Mouse (Mus musculus): ENCODE measurements around the gene Mia2.

Mia2 gene

DNA sequence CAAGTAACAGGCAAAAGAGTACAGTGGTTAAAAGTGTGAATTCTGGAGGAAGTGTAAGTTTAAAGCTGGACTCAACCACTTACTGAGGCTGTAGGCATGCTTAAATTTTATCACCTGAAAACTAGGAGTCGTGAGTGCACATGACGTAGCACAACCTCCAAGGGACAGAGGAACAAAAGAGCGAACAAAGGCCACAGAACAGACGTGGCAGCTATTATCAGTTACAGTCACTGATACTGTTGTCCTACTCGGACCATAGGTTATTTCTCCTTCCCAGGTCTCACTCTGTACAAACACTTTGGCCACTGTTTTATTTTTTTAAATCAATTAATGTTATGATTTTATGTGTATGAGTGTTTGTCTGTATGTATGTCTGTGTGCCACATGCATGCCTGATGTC lies 9.2 kb downstream of the Mia2 start:
- no peak for DNase-seq (ENCODE audit: low spot score)

DNA sequence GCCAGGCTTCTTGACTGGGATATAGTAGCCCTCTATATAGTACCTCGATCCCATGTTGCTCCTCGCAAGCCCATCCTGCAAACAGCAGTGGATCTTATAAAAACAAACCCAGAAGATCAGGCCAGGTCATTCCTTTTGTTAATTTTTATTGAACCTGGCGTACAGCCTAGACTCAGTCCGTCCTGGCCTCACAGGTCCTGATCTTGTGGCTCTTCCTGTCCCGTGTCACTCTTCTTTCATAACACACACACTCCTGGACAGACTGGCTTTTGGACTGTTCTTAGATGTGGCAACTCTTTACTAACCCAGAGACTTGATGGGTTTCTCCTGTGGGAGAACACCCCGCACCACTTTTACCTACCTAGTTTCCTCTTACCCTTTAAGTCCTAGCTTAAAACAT lies 10.3 kb downstream of the Mia2 start:
- peak; percentile 45 for DNase-seq (ENCODE audit: low spot score)

DNA sequence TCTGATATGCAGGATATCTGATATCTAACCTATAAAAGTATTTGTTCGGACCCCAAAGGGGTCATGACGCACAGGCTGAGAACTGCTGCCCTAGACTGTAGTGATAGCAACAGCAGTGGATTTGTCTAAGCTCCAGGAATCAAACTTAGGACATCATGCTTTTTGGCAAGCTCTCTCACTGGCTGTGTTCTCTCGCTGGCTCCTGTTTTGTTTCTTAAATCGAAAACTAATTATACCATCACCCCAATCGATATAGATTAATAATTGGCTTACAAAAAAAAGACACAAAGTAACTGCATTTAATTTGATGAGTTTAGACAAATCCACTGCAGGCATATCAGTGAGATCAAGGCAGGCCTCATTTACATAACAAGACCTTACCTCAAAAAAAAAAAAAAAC lies 10.9 kb downstream of the Mia2 start:
- DNase-seq (ENCODE audit: low spot score): no peak

DNA sequence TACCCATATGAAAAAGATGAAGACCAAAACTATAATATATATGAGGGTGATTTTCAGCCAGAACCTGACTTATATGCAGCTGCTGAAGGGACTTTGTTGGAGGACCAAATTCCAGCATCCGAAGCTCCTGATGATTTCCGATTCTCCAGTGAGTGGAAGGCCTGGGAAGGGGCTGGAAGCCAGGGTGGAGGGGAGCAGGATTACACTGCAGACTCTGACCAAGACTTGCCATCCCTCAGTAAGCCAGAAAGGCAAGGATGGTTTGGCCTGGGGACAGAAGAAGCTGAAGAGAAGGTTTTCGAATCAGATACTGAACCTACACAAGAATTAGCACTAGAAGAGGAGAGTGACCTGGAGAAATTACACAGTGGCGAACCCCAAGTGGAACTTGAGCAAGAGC lies 12.3 kb downstream of the Mia2 start:
- no peak for DNase-seq (ENCODE audit: low spot score)

DNA sequence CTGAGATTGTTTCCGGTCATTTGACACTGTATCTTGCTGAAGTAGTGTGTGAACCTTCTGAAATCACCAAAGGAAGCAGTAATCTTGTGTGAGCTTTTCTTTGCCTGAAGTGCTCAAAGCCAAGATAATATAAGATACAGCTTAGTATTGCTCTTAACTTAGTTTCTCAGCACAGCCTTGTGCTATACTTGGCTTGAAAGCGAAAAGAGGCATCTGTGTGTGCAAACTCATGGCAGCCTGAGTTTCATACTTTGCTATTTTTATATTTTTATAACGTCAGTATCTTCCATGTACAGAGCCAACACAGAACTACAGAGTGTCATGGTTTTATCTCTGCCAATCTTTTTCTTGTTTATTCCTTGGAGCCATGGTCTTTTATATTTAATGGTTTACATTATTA lies 21.6 kb downstream of the Mia2 start:
- no peak for DNase-seq (ENCODE audit: low spot score)

DNA sequence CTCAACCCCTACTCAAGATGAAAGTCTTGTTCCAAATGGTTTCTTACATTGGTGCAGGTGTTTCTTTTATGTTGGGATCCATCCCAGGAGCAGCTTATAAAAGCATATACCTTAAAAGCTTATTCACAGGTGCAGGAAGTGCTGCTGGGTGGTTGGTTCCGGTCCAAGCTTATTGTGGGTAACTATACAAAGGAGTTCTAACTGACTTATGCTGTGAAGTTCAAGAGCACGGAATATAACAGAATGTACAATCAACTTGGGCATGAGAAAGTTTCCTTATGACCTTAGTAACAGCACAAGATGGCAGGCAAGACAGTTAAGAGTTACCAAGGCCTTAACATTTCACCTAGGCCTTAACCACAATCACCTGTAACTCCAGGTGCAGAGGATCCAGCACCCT lies 29.8 kb downstream of the Mia2 start:
- DNase-seq (ENCODE audit: low spot score): no peak

DNA sequence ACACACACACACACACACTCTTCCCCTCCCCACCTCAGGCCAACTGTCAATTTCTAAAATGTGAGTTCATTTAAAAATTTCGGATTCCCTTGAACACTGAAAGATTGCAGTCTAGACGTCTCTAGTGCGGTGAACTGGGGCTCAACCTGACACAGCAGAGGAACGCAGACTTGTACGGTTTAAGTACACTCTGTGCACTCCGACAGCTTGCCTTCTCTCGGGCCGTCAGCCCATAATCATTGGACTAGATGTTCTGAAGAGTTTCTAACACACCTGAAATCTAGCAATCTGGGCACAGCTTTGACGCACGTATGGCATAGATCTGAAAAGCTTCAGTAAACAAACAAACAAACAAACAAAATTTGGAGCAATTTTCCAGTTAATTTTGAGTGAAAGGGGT lies 32.9 kb downstream of the Mia2 start:
- no peak for DNase-seq (ENCODE audit: low spot score)

DNA sequence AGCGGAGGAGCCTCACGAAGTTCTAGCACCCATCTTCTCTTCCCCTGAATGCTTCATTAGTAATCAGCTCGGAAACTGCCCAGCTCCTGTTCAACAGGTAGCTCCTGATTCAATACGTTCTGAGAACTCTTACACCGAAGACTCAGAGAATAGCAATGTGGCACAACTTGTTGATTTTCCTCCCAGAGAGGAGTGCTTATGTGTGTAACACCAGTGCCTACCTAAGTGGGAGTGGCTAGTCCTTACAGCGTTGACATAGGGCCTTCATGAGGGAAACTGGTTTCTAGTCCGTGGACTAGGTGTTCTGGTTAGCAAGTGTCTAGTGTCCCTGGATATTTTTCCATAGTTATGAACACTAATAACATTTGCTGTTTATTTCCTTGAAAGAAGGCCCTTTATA lies 33.4 kb downstream of the Mia2 start:
- DNase-seq (ENCODE audit: low spot score): no peak

DNA sequence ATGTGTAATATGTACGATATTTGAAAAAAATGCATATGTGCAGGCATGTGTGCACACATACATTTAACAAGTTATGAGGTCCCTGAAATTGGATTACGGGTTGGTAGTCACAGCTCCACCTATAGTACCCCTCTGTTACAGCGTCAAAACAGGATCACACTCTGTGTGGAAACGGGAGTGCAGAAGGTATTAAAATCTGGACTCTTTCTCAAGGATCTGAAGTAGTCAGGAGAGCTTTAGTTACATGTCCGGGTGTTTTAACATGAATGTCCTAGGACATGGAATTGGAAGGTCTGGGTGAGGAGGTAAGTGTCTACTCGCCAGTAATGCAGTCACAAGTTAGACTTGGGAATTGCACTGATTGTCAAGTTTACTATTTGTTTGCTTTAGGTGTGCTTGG lies 34.0 kb downstream of the Mia2 start:
- DNase-seq (ENCODE audit: low spot score): peak; percentile 47

DNA sequence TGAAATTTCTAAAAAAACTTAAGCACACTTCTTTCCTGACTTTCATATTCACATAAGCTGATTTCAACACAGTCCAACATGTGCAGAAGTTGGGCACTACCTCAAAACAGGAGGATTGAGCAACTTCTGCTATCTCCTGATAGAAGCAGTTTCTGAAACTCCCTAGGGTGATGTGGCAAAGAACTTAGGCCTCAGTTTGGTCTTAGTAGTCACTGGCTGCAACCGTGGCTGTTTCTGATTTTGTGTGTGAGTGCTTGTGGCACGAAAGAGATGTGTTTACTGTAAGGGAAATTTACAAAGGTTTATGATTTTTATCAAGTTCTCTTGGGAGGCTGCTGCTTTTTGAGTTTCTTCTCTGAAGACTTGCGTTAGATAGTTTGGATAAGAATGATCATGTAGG lies 34.6 kb downstream of the Mia2 start:
- DNase-seq (ENCODE audit: low spot score): peak; percentile 70

DNA sequence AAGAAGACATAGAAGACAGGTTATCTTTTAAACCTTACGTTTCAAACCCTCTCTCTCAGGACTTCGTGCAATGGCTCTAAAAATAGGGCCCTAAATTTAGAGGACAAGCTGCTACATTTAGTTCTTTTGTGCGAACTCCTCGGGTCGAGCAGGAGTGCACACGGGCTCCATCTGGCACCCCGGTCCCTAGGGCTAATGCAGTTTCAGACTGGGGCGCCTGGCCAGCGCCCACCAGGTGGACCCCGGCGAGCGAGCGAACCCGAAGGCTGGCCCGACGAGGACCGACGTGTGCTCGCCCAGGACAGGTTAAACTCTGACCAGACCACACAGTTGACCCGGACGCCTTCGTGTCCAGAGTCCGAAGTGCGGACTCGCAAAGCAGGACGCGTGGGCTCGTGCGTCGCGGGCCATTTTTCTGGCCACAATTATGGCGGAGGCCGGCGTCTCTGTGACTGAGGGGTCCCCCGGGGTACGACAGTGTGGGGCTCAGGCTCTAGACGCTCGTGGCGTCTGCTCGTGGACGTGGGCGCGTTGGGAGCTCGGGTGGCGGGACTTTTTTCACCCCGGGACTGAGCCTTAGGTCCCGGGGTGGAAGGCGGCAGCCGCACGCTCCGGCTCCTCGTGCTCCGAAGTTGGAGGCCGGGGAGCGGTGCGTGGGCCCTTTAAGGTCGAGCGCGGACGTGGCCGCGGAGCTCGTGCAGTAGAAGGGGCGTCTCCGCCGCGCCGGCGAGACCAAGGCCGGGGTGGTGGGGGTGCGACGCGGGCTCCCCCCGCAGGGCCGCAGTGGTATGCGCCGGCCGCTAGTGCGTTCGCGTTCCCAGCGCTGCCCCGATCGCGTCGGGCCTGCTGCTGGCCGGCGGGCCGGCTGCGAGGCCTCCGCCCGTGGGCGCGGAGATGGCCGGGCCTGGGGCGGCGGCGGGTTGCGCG lies 35.3 kb downstream of the Mia2 start:
- peak; percentile 91 for DNase-seq (ENCODE audit: low spot score)

DNA sequence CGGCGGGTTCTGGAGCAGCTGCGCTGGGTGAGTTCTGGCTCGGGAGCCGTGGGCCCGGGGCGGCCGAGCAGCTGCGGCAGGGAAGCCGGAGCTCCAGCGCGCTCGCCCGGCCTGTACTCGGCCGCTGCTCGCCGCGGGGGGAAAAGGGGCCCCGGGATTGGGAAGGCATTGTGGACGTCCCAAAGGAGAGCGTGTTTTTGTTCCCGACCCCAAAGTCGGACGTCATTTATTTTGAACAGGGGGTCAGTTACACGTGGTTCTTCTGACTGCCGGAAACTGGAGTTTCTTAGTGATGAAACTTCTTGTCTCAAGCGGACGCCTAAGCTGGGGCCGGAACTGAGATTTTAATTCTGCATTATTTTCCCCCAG lies 36.0 kb downstream of the Mia2 start:
- no peak for DNase-seq (ENCODE audit: low spot score)

DNA sequence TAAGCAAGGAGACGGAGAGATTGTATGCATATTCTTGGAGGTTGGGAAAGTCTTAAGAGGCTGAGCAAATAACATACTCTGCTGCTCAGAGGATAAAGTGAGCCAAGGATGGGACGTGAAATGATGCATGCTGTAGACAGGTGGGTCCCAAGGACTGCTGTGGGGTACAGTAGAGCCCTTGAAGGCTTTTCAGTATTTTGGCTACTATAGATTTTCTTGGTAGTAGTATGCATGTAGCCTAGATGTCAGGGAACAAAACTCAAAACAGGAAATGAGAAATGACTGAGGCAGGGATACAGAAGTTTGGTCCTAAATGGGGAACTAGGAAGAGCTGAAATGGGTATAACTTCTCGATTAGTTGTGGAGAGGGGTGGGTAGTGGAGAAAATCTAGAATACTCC lies 36.9 kb downstream of the Mia2 start:
- DNase-seq (ENCODE audit: low spot score): no peak

DNA sequence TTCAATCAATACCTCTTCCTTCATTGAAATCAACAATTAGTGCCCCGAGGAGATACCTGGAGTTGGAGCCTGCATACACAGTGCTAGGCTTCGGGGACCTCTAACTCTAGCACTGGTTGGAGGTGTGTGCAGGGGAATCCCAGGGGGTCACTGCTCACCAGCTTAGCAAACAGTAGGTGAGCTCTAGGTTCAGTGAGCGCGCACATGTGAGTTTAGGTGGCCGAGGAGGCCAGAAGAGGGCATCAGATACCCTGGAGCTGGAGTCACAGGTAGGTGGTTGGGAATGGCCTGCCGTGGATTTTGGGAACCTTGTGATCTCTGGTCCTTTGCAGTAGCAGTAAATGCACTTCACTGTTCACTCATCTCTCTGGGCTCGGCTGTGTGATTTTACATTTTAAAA lies 37.3 kb downstream of the Mia2 start:
- DNase-seq (ENCODE audit: low spot score): no peak

DNA sequence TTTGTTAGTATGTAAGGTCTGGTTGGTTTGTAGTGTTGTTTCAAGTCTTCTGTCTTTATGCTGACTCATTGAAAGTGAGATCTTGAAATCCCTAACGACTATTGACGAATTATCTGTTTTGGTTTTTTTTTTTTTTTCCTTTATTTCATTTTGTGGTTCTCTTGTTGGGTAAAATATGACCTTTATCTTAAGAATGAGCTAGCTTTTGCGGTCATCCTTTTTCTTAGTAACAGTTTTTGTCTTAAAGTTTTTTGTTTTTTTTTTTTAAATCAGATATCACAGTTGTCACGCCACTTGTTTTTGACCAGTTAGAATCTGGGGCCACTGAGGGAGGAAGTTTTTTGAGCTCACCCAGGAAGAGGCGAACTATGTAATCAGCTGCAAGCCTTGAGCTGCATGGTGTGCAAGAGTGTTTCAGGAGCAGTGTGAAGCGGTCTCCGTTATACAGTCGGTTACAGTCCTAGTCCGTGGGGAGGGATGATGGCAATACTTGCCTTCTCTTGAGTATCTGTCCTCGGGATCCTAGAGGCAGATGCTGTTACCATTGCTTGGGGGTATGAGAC lies 37.9 kb downstream of the Mia2 start:
- no peak for DNase-seq (ENCODE audit: low spot score)

DNA sequence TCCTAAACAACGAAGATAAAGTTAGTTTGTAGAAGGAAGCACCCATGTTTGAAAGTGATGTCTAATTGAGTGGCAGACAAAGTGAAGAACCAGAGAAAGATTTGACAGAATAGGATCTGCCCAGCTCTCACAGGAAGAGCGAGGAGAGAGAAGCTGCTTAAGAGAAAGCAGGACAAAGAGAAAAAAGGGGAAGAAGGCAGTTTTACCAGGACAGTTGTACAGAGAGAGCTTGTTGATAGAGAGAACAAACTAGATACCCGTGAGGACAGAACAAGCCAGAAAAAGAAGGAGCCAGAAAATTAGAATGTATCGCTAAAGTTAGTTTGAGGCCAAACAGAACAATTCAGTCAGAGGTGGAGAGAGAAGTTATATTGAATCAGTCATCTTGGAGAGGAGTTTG lies 39.5 kb downstream of the Mia2 start:
- DNase-seq (ENCODE audit: low spot score): no peak

DNA sequence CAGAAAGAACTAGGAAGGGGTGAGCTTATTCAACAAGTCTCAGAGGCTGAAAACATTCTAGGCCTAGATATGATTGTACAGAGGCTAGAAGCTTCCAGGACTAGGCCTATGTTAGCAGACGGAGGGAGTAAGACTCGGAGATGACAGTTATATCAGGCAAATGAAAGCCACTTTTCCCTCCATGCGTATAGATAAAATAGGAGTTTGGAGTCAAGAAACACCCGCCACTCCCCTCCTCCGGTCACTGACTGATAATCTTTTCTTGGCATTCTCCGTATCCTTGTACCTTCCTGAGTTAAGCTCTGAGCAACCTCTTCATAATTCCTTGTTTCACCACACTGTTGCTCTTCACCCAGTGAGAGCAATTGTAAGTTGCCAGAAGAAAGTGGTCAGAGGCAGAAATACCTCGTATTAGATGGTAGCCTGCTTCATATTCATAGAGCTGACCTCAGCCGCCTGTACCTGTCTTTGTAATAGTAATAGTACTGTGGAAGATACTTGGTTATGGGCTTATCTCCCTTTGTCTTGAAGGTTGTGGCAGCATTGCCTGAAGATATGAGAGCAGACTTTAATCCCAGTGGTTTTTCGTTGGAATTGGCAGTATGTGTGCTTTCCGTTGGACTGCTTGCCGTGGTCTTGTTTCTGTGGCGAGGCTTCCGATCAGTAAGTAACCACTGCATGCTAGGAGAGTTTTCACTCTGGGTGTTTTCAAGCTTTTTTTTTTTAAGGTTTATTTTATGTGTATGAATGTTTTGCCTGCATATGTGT lies 40.1 kb downstream of the Mia2 start:
- no peak for DNase-seq (ENCODE audit: low spot score)

DNA sequence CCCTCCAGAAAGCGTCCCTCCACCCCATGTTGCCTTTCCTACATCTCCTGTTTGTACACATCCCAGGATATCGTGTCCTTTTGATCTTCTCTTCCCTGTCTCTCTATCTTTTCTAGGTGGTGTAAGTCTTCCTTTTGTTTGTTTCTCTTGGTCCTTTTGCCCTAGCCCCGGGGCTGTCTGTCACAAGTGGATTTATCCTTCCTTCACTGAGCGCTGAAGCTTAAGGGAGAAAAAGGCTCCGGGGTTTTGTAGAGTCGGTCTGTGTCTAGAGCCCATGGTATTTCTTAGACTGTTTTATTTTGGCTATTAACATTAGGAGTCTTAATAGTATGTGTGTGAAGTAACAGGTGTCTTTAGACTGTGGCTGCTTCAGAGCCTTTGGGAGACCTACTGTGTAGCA lies 41.4 kb downstream of the Mia2 start:
- no peak for DNase-seq (ENCODE audit: low spot score)

DNA sequence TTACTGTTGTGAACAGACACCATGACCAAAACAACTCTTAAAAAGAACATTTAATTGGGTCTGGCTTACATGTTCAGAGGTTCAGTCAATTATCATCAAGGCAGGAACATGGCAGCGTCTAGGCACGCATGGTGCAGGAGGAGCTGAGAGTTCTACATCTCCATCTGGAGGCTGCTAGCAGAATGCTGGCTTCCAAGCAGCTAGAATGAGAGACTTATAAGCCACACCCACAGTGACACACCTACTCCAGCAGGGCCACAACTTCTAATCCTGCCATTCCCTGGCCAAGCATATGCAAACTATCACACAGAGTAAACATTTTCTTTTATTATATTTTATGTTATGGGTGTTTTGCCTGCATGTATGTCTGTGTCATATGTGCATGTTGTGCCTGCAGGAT lies 43.8 kb downstream of the Mia2 start:
- DNase-seq (ENCODE audit: low spot score): no peak

DNA sequence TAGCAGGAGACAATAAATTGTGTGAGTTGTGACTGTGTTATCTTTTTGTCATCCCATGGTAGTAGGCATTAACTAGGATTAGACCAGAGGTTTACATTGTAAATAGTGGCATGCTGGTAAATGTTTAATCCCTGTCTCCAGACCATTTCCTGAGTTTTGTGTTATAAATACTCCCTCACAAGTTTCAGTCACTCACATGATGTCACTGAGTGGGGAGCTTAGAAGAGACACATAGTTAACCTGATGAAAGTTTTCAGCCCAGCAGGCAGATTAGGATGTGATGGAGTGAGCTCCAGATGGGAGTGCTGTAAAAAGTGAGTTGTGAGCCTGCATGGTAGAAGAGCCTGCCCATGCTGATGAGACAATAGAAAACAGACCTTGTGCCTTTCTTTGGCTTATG lies 49.5 kb downstream of the Mia2 start:
- DNase-seq (ENCODE audit: low spot score): peak; percentile 38

DNA sequence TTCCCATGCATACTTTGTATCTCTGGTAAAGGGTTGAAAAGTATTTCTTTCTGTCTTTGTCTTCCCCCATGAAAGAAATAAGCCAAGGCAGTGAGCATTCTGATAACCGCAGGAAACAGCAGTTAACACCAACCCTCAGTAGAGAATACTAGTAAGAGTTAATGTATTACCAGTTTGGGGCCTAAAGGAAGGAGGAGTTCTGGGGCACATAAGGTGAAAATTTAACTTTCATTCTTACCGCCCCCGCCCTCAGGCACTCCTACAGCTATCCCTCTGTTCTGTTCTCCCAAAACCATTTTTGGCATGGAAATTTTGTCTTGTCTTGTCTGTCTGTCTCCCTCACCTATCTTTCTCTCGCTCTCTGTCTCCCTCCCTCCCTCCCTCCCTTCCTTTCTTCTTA lies 54.1 kb downstream of the Mia2 start:
- DNase-seq (ENCODE audit: low spot score): no peak

DNA sequence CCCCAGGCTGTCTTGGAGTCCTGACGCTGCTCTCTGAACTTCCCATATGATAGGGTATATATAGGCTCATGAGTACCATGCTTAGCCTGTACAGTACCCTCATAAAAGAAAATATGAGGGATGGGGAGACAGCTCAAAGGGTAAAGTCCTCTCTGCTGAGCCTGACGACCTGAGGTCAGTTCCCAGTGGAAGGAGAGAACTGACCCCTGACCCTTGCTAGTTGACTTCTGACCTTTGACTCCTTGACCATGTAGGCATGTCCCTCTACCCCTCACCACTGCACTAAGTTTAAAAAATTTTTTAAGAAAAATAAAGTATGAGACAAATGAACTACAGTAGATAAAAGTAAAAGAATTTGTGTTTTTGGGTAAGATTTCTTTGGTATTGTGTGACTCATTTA lies 65.5 kb downstream of the Mia2 start:
- no peak for DNase-seq (ENCODE audit: low spot score)

DNA sequence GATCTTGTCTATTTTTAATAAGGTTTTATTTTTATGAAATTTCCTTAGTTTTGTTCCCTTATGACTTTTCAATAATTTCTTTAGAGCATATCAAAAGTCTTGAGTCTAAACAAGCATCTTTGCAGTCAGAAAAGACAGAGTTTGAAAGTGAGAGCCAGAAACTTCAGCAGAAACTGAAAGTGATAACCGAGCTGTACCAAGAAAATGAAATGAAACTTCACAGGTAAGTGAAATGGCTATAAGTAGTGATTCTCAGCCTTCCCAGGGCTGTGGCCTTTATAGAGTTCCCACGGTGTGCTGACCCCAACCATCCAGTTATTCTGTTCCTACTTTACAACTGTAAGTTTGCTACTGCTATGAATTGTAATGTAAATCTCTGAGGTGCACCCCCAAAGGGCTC lies 67.2 kb downstream of the Mia2 start:
- DNase-seq (ENCODE audit: low spot score): no peak
